Mouse (Mus musculus): ENCODE measurements around the gene Zmiz1. TPM values are rescaled to one million over a fixed set of nuclear protein-coding genes. Genes with fewer than 3 reads are reported as not detected.

Gene Zmiz1
- total and polyA plus RNA-seq, 3 experiments: 0.09 to 0.16 TPM; not detected in 1

DNA sequence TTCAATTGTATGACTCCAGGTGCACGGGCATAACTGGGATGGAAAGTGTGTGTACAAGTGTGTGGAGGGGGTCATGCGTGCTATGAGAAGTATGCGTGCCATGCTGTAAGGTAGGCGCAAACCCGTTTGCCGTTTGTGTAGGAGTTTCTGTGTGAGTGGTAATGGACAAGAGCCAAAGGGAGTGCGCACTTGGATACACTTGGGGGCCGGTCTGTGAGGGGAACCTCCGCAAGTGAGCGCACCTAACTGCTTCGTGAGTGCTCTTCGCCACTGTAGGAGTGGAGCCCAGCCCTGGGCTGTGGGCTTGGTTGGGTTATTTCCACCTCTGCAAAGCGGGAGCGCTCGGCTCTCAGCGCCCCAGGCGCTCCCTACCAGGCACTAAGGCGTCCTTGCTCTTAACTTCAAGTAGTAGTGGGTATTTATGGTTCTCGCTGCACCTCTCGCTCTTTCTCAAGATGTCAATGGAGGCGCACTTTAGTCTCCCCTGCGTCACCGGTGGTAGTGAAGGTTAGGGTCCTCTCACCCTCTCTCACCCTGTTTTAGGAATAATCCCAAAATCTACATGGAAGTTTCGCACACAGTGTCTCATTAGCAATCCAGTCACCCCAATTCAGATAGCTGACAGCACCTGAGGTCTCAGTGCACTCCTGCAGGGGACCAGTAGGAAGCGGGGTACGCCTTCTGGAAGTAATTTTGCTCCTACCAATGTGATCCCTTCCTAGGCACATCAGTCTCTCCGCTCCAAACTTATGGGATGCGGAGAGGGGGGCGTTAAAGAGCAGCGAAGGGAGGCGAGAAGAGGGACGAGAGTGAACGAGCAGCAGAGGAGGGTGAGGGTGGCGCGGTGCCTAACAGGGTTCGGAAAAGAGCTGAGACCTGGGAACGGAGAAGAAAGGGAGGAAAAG is 622 bp upstream of the Zmiz1 start:
- TF ChIP-seq CTCF (IDR thresholded peaks at IDR 0.05; ENCODE audit: low read depth, low read length) (no peak), GATA2 (IDR thresholded peaks at IDR 0.05; ENCODE audit: borderline replicate concordance, low read depth, low read length) (no peak), TAL1 (conservative IDR thresholded peaks at IDR 0.05; ENCODE audit: low read depth, low read length) (no peak), GATA1 (IDR thresholded peaks at IDR 0.05; ENCODE audit: borderline replicate concordance, low read length) (no peak)
- H3K36me3 ChIP-seq (replicated peaks): no peaks in the 10 kb centered on the region
- no peaks in the 10 kb centered on the region for H3K27me3 ChIP-seq (ENCODE audit: insufficient read depth, low read length)
- H3K9me3 ChIP-seq (replicated peaks): peaks cover 89% of the 10 kb centered on the region
- ATAC-seq (ENCODE audit: extremely low read depth, insufficient number of reproducible peaks, low FRiP score, poor library complexity, severe bottlenecking) (no peak), DNase-seq (ENCODE audit: low spot score) (no peak)
- no peaks in the 10 kb centered on the region for H3K4me1 ChIP-seq (ENCODE audit: insufficient read depth, low read depth, low read length)
- no peak overlapping the region for H3K4me3 ChIP-seq (ENCODE audit: low read depth, low read length)

GRCm38 (mm10) chr14:25459394-25459997 is 511 bp downstream of the Zmiz1 start:
- ATAC-seq (ENCODE audit: extremely low read depth, insufficient number of reproducible peaks, low FRiP score, poor library complexity, severe bottlenecking) (no peak), DNase-seq (ENCODE audit: low spot score) (no peak)
- Histone ChIP-seq H3K27me3 (ENCODE audit: insufficient read depth, low read length) (no peaks in the 10 kb centered on the region), H3K4me1 (ENCODE audit: insufficient read depth, low read depth, low read length) (no peaks in the 10 kb centered on the region), H3K36me3 (replicated peaks) (no peaks in the 10 kb centered on the region), H3K4me3 (ENCODE audit: low read depth, low read length) (no peak overlapping the region; the same call in 1 of the 2 replicates), H3K9me3 (replicated peaks) (peaks cover 89% of the 10 kb centered on the region)
- no peak for TF ChIP-seq TAL1 (conservative IDR thresholded peaks at IDR 0.05; ENCODE audit: low read depth, low read length)
- TF ChIP-seq GATA2 (IDR thresholded peaks at IDR 0.05; ENCODE audit: borderline replicate concordance, low read depth, low read length): no peak
- no peak for TF ChIP-seq GATA1 (IDR thresholded peaks at IDR 0.05; ENCODE audit: borderline replicate concordance, low read length)
- TF ChIP-seq CTCF (IDR thresholded peaks at IDR 0.05; ENCODE audit: low read depth, low read length): no peak
- TF ChIP-seq POLR2AphosphoS5 (IDR thresholded peaks at IDR 0.05; ENCODE audit: insufficient replicate concordance, low read depth, low read length): no peak

DNA sequence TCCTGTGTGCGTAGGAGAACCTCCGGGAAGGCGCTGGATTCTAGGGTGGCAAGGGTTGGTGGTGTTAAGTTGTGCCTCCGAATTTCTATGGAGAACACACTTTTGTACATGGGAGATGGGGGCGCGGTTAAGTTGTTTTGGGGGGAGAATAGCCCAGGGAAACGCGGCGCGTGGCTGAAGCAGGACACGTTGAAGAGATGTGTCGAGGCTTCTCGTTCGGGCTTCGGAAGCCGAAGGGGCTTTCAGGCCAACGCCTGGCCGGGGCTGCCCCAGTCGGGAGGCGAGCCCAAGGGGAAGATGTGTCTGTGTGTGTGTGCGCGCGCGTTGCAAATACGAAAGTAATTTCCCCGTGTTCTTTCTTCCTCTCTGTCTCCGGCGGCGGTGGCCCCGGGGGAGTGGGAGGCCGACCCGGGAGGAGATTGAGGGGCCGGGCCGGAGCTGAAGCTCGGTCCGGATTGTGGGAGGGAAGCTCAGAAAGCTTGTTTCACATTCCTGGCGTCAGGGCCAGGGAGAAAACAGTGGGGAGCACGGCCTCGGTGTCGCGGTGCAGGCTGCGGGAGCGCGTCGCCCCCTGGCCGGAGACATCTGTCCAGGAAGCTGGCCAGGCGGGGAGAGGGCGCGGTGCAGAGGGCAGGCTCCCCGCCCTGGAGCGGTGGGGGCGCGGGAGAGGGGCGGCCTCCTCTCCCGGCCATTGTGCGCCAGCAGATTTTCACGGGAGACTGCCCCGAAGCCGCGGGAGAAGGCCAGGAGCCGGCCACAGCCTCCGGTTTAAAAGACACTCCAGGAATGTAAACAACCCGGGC is 1.2 kb downstream of the Zmiz1 start:
- ATAC-seq (ENCODE audit: extremely low read depth, insufficient number of reproducible peaks, low FRiP score, poor library complexity, severe bottlenecking): no peak

DNA sequence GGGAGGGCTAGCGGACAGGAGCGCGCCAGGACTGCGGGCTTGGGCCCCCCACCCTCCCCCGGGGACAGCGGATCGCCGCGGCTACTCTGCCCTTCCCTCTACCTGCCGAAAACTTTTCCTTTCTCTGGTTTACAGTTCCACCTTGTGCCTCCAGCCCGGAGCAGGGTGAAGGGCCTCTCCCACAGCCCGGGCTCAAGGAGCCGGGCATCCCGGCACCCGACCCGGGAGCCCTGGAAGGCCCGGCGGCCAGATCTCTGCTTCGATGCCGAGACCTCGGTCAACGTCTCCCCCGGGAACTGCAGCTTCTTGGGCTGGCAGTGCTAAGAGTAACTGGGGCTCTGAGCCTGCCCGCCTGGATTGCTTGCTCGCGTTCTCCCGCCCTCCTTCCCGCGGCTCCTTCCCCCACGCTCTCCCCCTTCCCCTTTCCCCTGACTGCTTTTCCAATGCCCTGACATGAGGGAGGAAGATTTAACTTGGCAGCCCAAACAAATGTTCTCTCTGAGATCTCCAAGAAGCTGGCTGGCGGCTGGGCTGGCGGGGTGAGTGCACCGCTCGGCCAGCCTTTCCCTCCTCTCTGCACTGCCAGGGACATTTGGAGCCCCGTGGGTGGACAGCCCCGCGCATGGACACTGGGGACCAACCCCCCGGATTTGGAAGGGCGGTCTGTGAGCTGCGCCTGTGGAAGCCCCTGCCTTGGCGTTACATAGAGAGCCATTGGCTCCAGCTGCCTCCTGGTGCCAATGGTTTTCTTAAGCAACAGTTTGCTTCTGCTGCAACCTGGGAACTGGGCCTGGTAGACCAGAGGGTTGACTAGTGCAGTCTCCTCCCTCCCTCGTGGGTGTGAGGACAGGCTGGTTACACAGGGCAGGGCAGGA is 2.1 kb downstream of the Zmiz1 start:
- DNase-seq (ENCODE audit: low spot score) (no peak), ATAC-seq (ENCODE audit: extremely low read depth, insufficient number of reproducible peaks, low FRiP score, poor library complexity, severe bottlenecking) (no peak)
- Histone ChIP-seq H3K27me3 (ENCODE audit: insufficient read depth, low read length) (no peaks in the 10 kb centered on the region), H3K4me1 (ENCODE audit: insufficient read depth, low read depth, low read length) (no peaks in the 10 kb centered on the region), H3K9me3 (replicated peaks) (peaks cover 86% of the 10 kb centered on the region), H3K4me3 (ENCODE audit: low read depth, low read length) (peak overlapping the region; percentile 4; the same call in 1 of the 2 replicates), H3K36me3 (replicated peaks) (no peaks in the 10 kb centered on the region)
- no peak for TF ChIP-seq TAL1 (conservative IDR thresholded peaks at IDR 0.05; ENCODE audit: low read depth, low read length)
- TF ChIP-seq GATA1 (IDR thresholded peaks at IDR 0.05; ENCODE audit: borderline replicate concordance, low read length): no peak
- TF ChIP-seq POLR2AphosphoS5 (IDR thresholded peaks at IDR 0.05; ENCODE audit: insufficient replicate concordance, low read depth, low read length): no peak
- no peak for TF ChIP-seq CTCF (IDR thresholded peaks at IDR 0.05; ENCODE audit: low read depth, low read length)
- no peak for TF ChIP-seq GATA2 (IDR thresholded peaks at IDR 0.05; ENCODE audit: borderline replicate concordance, low read depth, low read length)

More for the DNA sequence above, 1.2 kb downstream of the Zmiz1 start:
- Histone ChIP-seq H3K4me3 (ENCODE audit: low read depth, low read length) (no peak overlapping the region; the same call in 1 of the 2 replicates), H3K36me3 (replicated peaks) (no peaks in the 10 kb centered on the region), H3K4me1 (ENCODE audit: insufficient read depth, low read depth, low read length) (no peaks in the 10 kb centered on the region), H3K27me3 (ENCODE audit: insufficient read depth, low read length) (no peaks in the 10 kb centered on the region), H3K9me3 (replicated peaks) (peaks cover 90% of the 10 kb centered on the region)
- no peak for DNase-seq (ENCODE audit: low spot score)
- no peak for TF ChIP-seq TAL1 (conservative IDR thresholded peaks at IDR 0.05; ENCODE audit: low read depth, low read length)
- TF ChIP-seq GATA1 (IDR thresholded peaks at IDR 0.05; ENCODE audit: borderline replicate concordance, low read length): no peak
- TF ChIP-seq POLR2AphosphoS5 (IDR thresholded peaks at IDR 0.05; ENCODE audit: insufficient replicate concordance, low read depth, low read length): no peak
- no peak for TF ChIP-seq CTCF (IDR thresholded peaks at IDR 0.05; ENCODE audit: low read depth, low read length)
- TF ChIP-seq GATA2 (IDR thresholded peaks at IDR 0.05; ENCODE audit: borderline replicate concordance, low read depth, low read length): no peak

GRCm38 (mm10) chr14:25461676-25462385 is 2.8 kb downstream of the Zmiz1 start:
- Histone ChIP-seq H3K4me1 (ENCODE audit: insufficient read depth, low read depth, low read length) (no peaks in the 10 kb centered on the region), H3K27me3 (ENCODE audit: insufficient read depth, low read length) (no peaks in the 10 kb centered on the region), H3K4me3 (ENCODE audit: low read depth, low read length) (no peak overlapping the region), H3K36me3 (replicated peaks) (no peaks in the 10 kb centered on the region), H3K9me3 (replicated peaks) (peaks cover 86% of the 10 kb centered on the region)
- TF ChIP-seq TAL1 (conservative IDR thresholded peaks at IDR 0.05; ENCODE audit: low read depth, low read length) (no peak), CTCF (IDR thresholded peaks at IDR 0.05; ENCODE audit: low read depth, low read length) (no peak), GATA1 (IDR thresholded peaks at IDR 0.05; ENCODE audit: borderline replicate concordance, low read length) (no peak), GATA2 (IDR thresholded peaks at IDR 0.05; ENCODE audit: borderline replicate concordance, low read depth, low read length) (no peak)
- no peak for ATAC-seq (ENCODE audit: extremely low read depth, insufficient number of reproducible peaks, low FRiP score, poor library complexity, severe bottlenecking)
- no peak for DNase-seq (ENCODE audit: low spot score)

All from G1E (cell line).